Mouse (Mus musculus) spleen, postnatal 4 days (tissue): ENCODE measurements around the gene Tbxa2r.

Experiments
- DNase-seq, 2 experiments: peaks; one replicate each; pipeline ENCODE4 v3.0.0; 2022; ENCODE audit warnings: low spot score in 2 of 2

Gene Tbxa2r

GRCm38 (mm10) chr10:81328386-81328785 is at the start of gene Tbxa2r:
TSS of gene Tbxa2r (plus strand) at chr10:81328731.
- DNase-seq = peak; percentile 66 to 81

- DNase-seq = no peak
Measured at GRCm38 (mm10) chr10:81279496-81279895, 49.0 kb upstream of the Tbxa2r start.

- DNase-seq = no peak
Measured at GRCm38 (mm10) chr10:81284189-81284588, 44.3 kb upstream of the Tbxa2r start.

GRCm38 (mm10) chr10:81284719-81285118 is 43.8 kb upstream of the Tbxa2r start:
- no peak for DNase-seq

GRCm38 (mm10) chr10:81285694-81286450 is 42.7 kb upstream of the Tbxa2r start:
- peak; percentile 90 to 97 for DNase-seq

- no peak for DNase-seq
Measured at GRCm38 (mm10) chr10:81286586-81286985, 41.9 kb upstream of the Tbxa2r start.

GRCm38 (mm10) chr10:81287513-81288157 is 40.9 kb upstream of the Tbxa2r start:
- DNase-seq = peak; percentile 83 to 95

GRCm38 (mm10) chr10:81288601-81289000 is 39.9 kb upstream of the Tbxa2r start:
- DNase-seq = peak; percentile 64 to 87

- peak; percentile 58 to 85 for DNase-seq
Measured at GRCm38 (mm10) chr10:81289278-81289677, 39.3 kb upstream of the Tbxa2r start.

GRCm38 (mm10) chr10:81289811-81290210 is 38.7 kb upstream of the Tbxa2r start:
- DNase-seq = no peak

GRCm38 (mm10) chr10:81290698-81291460 is 37.7 kb upstream of the Tbxa2r start:
- no peak for DNase-seq

GRCm38 (mm10) chr10:81291511-81292104 is 36.9 kb upstream of the Tbxa2r start, which contains the start of gene Tjp3:
TSS of gene Tjp3 (minus strand) at chr10:81291581.
- no peak for DNase-seq

GRCm38 (mm10) chr10:81292554-81293333 is 35.8 kb upstream of the Tbxa2r start, which contains the start of gene Pip5k1c:
TSS of gene Pip5k1c (plus strand) at chr10:81292963.
- peak; percentile 99 for DNase-seq

GRCm38 (mm10) chr10:81293334-81294030 is 35.0 kb upstream of the Tbxa2r start:
- DNase-seq = no peak

GRCm38 (mm10) chr10:81294442-81294841 is 34.1 kb upstream of the Tbxa2r start:
- no peak for DNase-seq

GRCm38 (mm10) chr10:81295185-81295584 is 33.3 kb upstream of the Tbxa2r start:
- no peak for DNase-seq

GRCm38 (mm10) chr10:81297246-81297645 is 31.3 kb upstream of the Tbxa2r start:
- no peak for DNase-seq

GRCm38 (mm10) chr10:81297845-81298244 is 30.7 kb upstream of the Tbxa2r start:
- peak; percentile 56 to 79 for DNase-seq

GRCm38 (mm10) chr10:81298369-81299100 is 30.0 kb upstream of the Tbxa2r start:
- peak in 1 of 2 experiments; percentile 62 for DNase-seq
